Mouse (Mus musculus) MEL (cell line): Measurements from ENCODE around the gene Svbp. TPM values are rescaled to one million over a fixed set of nuclear protein-coding genes. Genes with fewer than 3 reads are reported as not detected.

ENCODE experiments used
- DNase-seq: peaks from one replicate; pipeline ENCODE4 v3.0.0; 2011; ENCODE audit warnings: low read depth, low spot score
- H3K27ac ChIP-seq: 2 replicates; pipeline ENCODE4 v1.5.1; 2012; ENCODE audit warnings: low read depth, mild to moderate bottlenecking, control low read depth, low read length, moderate library complexity; ENCODE audit not compliant: control insufficient read depth
- H3K27me3 ChIP-seq, 2 experiments: fragments of 150-350 bp in 1 of 2; sonication (generic) in 1 of 2; 2 replicates each; pipeline ENCODE4 v1.6.1; 2012; ENCODE audit warnings: low read length in 2 of 2, mild to moderate bottlenecking in 2 of 2, improper control_type of control experiment in 1 of 2, moderate library complexity in 1 of 2; ENCODE audit not compliant: insufficient read depth in 2 of 2, control insufficient read depth in 1 of 2
- H3K36me3 ChIP-seq, 2 experiments: 2 replicates each; pipeline ENCODE4 v1.6.1; 2012 to 2014; ENCODE audit warnings: low read length in 2 of 2, improper control_type of control experiment in 1 of 2, inconsistent platforms in 1 of 2, mild to moderate bottlenecking in 1 of 2; ENCODE audit not compliant: insufficient read depth in 2 of 2, control insufficient read depth in 1 of 2
- H3K4me1 ChIP-seq, 2 experiments: fragments of 150-350 bp in 1 of 2; sonication (generic) in 1 of 2; 2 replicates each; pipeline ENCODE4 v1.6.1; 2012; ENCODE audit warnings: low read length in 2 of 2, improper control_type of control experiment in 1 of 2, mild to moderate bottlenecking in 1 of 2; ENCODE audit not compliant: insufficient read depth in 2 of 2, control insufficient read depth in 1 of 2
- H3K4me3 ChIP-seq, 2 experiments: fragments of 150-350 bp in 1 of 2; sonication (generic) in 1 of 2; 2 replicates each; pipeline ENCODE4 v1.5.1; 2012; ENCODE audit warnings: low read depth in 2 of 2, low read length in 2 of 2, mild to moderate bottlenecking in 2 of 2, moderate library complexity in 2 of 2, control low read depth in 1 of 2, improper control_type of control experiment in 1 of 2; ENCODE audit not compliant: control insufficient read depth in 1 of 2, insufficient read depth in 1 of 2
- H3K79me2 ChIP-seq: 2 replicates; pipeline ENCODE4 v1.6.1; 2012; ENCODE audit warnings: mild to moderate bottlenecking, low read length, moderate library complexity; ENCODE audit not compliant: control insufficient read depth, poor library complexity, insufficient read depth
- H3K9ac ChIP-seq: 2 replicates; pipeline ENCODE4 v1.6.1; 2012; ENCODE audit warnings: low read depth, mild to moderate bottlenecking, control low read depth, low read length, moderate library complexity; ENCODE audit not compliant: control insufficient read depth, poor library complexity, severe bottlenecking
- H3K9me3 ChIP-seq: fragments of 150-350 bp; sonication (generic); replicated peaks from 2 replicates; pipeline ENCODE4 v1.6.1; 2012; ENCODE audit warnings: mild to moderate bottlenecking, low read length, improper control_type of control experiment, moderate library complexity; ENCODE audit not compliant: insufficient read depth
- BHLHE40 ChIP-seq: IDR thresholded peaks from 2 replicates; pipeline ENCODE4 v1.6.1; 2012; ENCODE audit warnings: low read depth, mild to moderate bottlenecking, inconsistent platforms, low read length, improper control_type of control experiment, borderline replicate concordance
- CHD1 ChIP-seq: IDR thresholded peaks from 2 replicates; pipeline ENCODE4 v1.6.1; 2012; ENCODE audit warnings: low read depth, mild to moderate bottlenecking, inconsistent platforms, low read length, improper control_type of control experiment
- CHD2 ChIP-seq: IDR thresholded peaks from 2 replicates; pipeline ENCODE4 v1.6.1; 2011; ENCODE audit warnings: low read length, improper control_type of control experiment
- CTCF ChIP-seq, 3 experiments: IDR thresholded peaks in 2 of 3; conservative IDR thresholded peaks in 1 of 3; 2 replicates each; pipeline ENCODE4 v1.5.1; 2011 to 2012; ENCODE audit warnings: low read length in 3 of 3, low read depth in 2 of 3, mild to moderate bottlenecking in 2 of 3, improper control_type of control experiment in 1 of 3, inconsistent platforms in 1 of 3, mixed read lengths in 1 of 3, moderate library complexity in 1 of 3; ENCODE audit not compliant: control insufficient read depth in 1 of 3, insufficient read depth in 1 of 3, poor library complexity in 1 of 3, severe bottlenecking in 1 of 3
- E2F4 ChIP-seq: IDR thresholded peaks from 2 replicates; pipeline ENCODE4 v1.6.1; 2011; ENCODE audit warnings: low read depth, low read length, improper control_type of control experiment, borderline replicate concordance
- ELF1 ChIP-seq: IDR thresholded peaks from 2 replicates; pipeline ENCODE4 v1.6.1; 2014; ENCODE audit warnings: low read depth, mild to moderate bottlenecking, inconsistent platforms, low read length, improper control_type of control experiment, moderate library complexity
- EP300 ChIP-seq, 2 experiments: IDR thresholded peaks; 2 replicates each; pipeline ENCODE4 v1.6.1; 2011; ENCODE audit warnings: improper control_type of control experiment in 2 of 2, low read length in 2 of 2, low read depth in 1 of 2, mild to moderate bottlenecking in 1 of 2
- ETS1 ChIP-seq: IDR thresholded peaks from 2 replicates; pipeline ENCODE4 v1.6.1; 2012; ENCODE audit warnings: low read depth, mild to moderate bottlenecking, inconsistent platforms, low read length, improper control_type of control experiment, moderate library complexity
- GABPA ChIP-seq: IDR thresholded peaks from 2 replicates; pipeline ENCODE4 v1.6.1; 2012; ENCODE audit warnings: low read depth, mild to moderate bottlenecking, inconsistent platforms, low read length, improper control_type of control experiment, moderate library complexity
- GATA1 ChIP-seq: IDR thresholded peaks from 2 replicates; pipeline ENCODE4 v1.6.1; 2011; ENCODE audit warnings: low read depth, low read length, improper control_type of control experiment
- HCFC1 ChIP-seq: IDR thresholded peaks from 2 replicates; pipeline ENCODE4 v1.6.1; 2012; ENCODE audit warnings: low read depth, mild to moderate bottlenecking, inconsistent platforms, low read length, improper control_type of control experiment, moderate library complexity
- JUND ChIP-seq: IDR thresholded peaks from 2 replicates; pipeline ENCODE4 v1.6.1; 2011; ENCODE audit warnings: low read depth, mild to moderate bottlenecking, improper control_type of control experiment, low read length
- KAT2A ChIP-seq: conservative IDR thresholded peaks from 2 replicates; pipeline ENCODE4 v1.6.1; 2012; ENCODE audit warnings: low read depth, low read length, improper control_type of control experiment, inconsistent platforms
- MAFK ChIP-seq: IDR thresholded peaks from 2 replicates; pipeline ENCODE4 v1.6.1; 2011; ENCODE audit warnings: low read depth, mild to moderate bottlenecking, low read length, improper control_type of control experiment, borderline replicate concordance
- MAX ChIP-seq: IDR thresholded peaks from 2 replicates; pipeline ENCODE4 v1.6.1; 2011; ENCODE audit warnings: low read length, improper control_type of control experiment
- MAZ ChIP-seq: IDR thresholded peaks from 2 replicates; pipeline ENCODE4 v1.6.1; 2012; ENCODE audit warnings: low read depth, mild to moderate bottlenecking, inconsistent platforms, low read length, improper control_type of control experiment
- MEF2A ChIP-seq: IDR thresholded peaks from 2 replicates; pipeline ENCODE4 v1.6.1; 2014; ENCODE audit warnings: low read depth, mild to moderate bottlenecking, inconsistent platforms, low read length, improper control_type of control experiment; ENCODE audit not compliant: poor library complexity, insufficient replicate concordance, severe bottlenecking; ENCODE audit errors: extremely low read depth
- MXI1 ChIP-seq: IDR thresholded peaks from 2 replicates; pipeline ENCODE4 v1.6.1; 2011; ENCODE audit warnings: mild to moderate bottlenecking, low read depth, low read length, improper control_type of control experiment
- MYB ChIP-seq: IDR thresholded peaks from 2 replicates; pipeline ENCODE4 v1.6.1; 2011; ENCODE audit warnings: mild to moderate bottlenecking, low read depth, low read length, improper control_type of control experiment
- MYC ChIP-seq: IDR thresholded peaks from 2 replicates; pipeline ENCODE4 v1.6.1; 2011; ENCODE audit warnings: low read depth, mild to moderate bottlenecking, low read length, improper control_type of control experiment, moderate library complexity
- NELFE ChIP-seq: IDR thresholded peaks from 2 replicates; pipeline ENCODE4 v1.6.1; 2011; ENCODE audit warnings: low read depth, low read length, improper control_type of control experiment
- POLR2A ChIP-seq, 2 experiments: IDR thresholded peaks; 2 replicates each; pipeline ENCODE4 v1.6.1; 2011 to 2012; ENCODE audit warnings: low read length in 2 of 2, mild to moderate bottlenecking in 2 of 2, control low read depth in 1 of 2, improper control_type of control experiment in 1 of 2, low read depth in 1 of 2, moderate library complexity in 1 of 2; ENCODE audit not compliant: control insufficient read depth in 1 of 2, insufficient read depth in 1 of 2, poor library complexity in 1 of 2
- POLR2AphosphoS2 ChIP-seq: IDR thresholded peaks from 2 replicates; pipeline ENCODE4 v1.6.1; 2011; ENCODE audit warnings: low read length, improper control_type of control experiment
- POLR2AphosphoS5 ChIP-seq: IDR thresholded peaks from 2 replicates; pipeline ENCODE4 v1.6.1; 2012; ENCODE audit warnings: low read depth, borderline replicate concordance, mild to moderate bottlenecking, inconsistent platforms, low read length, moderate library complexity, mixed read lengths
- RAD21 ChIP-seq: IDR thresholded peaks from 2 replicates; pipeline ENCODE4 v1.6.1; 2011; ENCODE audit warnings: mild to moderate bottlenecking, low read depth, low read length, improper control_type of control experiment
- RCOR1 ChIP-seq: IDR thresholded peaks from 2 replicates; pipeline ENCODE4 v1.6.1; 2012; ENCODE audit warnings: low read depth, mild to moderate bottlenecking, inconsistent platforms, low read length, improper control_type of control experiment
- SIN3A ChIP-seq: IDR thresholded peaks from 2 replicates; pipeline ENCODE4 v1.6.1; 2012; ENCODE audit warnings: low read length, improper control_type of control experiment, inconsistent platforms
- SMC3 ChIP-seq: IDR thresholded peaks from 2 replicates; pipeline ENCODE4 v1.6.1; 2011; ENCODE audit warnings: low read depth, low read length, improper control_type of control experiment
- TAL1 ChIP-seq: IDR thresholded peaks from 2 replicates; pipeline ENCODE4 v1.6.1; 2012; ENCODE audit warnings: mild to moderate bottlenecking, inconsistent platforms, low read length, moderate library complexity, mixed read lengths
- TBP ChIP-seq: IDR thresholded peaks from 2 replicates; pipeline ENCODE4 v1.8.0; 2011; ENCODE audit warnings: low read depth, low read length, improper control_type of control experiment
- TCF12 ChIP-seq: IDR thresholded peaks from 2 replicates; pipeline ENCODE4 v1.6.1; 2014; ENCODE audit warnings: low read depth, mild to moderate bottlenecking, inconsistent platforms, low read length, improper control_type of control experiment, moderate library complexity
- USF1 ChIP-seq: IDR thresholded peaks from 2 replicates; pipeline ENCODE4 v1.6.1; 2014; ENCODE audit warnings: low read depth, mild to moderate bottlenecking, inconsistent platforms, low read length, improper control_type of control experiment, moderate library complexity
- USF2 ChIP-seq, 2 experiments: IDR thresholded peaks; 2 replicates each; pipeline ENCODE4 v1.6.1; 2011 to 2012; ENCODE audit warnings: improper control_type of control experiment in 2 of 2, low read length in 2 of 2, borderline replicate concordance in 1 of 2, inconsistent platforms in 1 of 2, low read depth in 1 of 2, mild to moderate bottlenecking in 1 of 2; ENCODE audit not compliant: insufficient read depth in 1 of 2
- ZC3H11A ChIP-seq: IDR thresholded peaks from 2 replicates; pipeline ENCODE4 v1.6.1; 2012; ENCODE audit warnings: low read depth, mild to moderate bottlenecking, inconsistent platforms, low read length, improper control_type of control experiment
- ZMIZ1 ChIP-seq: IDR thresholded peaks from 2 replicates; pipeline ENCODE4 v1.6.1; 2012; ENCODE audit warnings: low read depth, mild to moderate bottlenecking, inconsistent platforms, low read length, improper control_type of control experiment, moderate library complexity
- ZNF384 ChIP-seq: IDR thresholded peaks from 2 replicates; pipeline ENCODE4 v1.6.1; 2012; ENCODE audit warnings: low read depth, mild to moderate bottlenecking, inconsistent platforms, low read length, improper control_type of control experiment
- polyA plus RNA-seq, 2 experiments: library from polyadenylated mRNA; stranded (reverse) in 1 of 2; unstranded in 1 of 2; fragments of >175 nt in 1 of 2; fragments of >200 nt in 1 of 2; gene quantifications; 2 replicates each; pipeline versions ENCODE4 v1.2.1 to v1.2.4; 2012; ENCODE audit warnings: low replicate concordance in 2 of 2, low read depth in 1 of 2; ENCODE audit not compliant: insufficient read length in 2 of 2, insufficient read depth in 1 of 2, missing spikeins in 1 of 2
- total RNA-seq: library from RNA; depleted of rRNA; stranded (reverse); fragments of 300-350 nt; gene quantifications from 2 replicates; pipeline ENCODE4 v1.2.3, GENCODE M21; 2012; rRNA removed

Gene Svbp
- total RNA-seq (63.7 and 64.7 TPM in 2 replicates), polyA plus RNA-seq (100 to 1,000 TPM in 1 of 2 experiments, not detected in 1; 131 TPM)

DNA sequence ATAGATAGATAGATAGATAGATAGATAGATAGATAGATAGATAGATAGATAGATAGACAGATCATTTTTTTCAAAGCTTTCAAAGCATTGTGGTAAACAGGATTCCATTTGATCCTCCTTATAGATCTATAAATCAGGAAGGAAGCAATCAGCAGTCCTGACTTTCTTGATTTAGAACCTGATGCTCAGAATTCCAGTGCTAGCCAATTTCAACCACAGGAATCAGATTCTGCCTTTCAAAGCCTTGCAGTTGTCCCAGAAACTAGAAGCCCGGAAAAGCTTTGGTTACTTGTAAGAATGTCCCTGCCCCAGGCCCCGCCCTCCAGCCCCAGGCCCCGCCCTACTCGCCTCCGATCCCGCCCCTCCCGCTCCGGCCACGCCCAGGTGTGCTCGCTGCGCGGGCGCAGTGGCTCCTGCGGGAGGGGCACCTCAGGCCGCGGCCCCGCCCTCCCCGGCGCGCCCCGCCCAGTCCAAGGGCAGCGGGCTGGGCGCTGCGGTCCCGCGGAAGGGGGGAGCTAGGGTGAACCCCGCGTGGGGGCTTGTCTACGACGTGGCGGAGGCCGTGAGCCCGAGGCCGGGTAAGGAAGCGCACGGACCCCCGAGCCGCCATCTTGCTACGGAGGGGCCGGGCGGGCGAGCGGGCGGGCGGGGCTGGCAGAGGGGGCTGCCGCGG is at the start of gene Svbp:
Gene Svbp, plus strand, starts transcription at position 398 of the 673 bp plus-strand sequence.
- DNase-seq = peak; percentile 90
- Histone ChIP-seq H3K27me3 (no peaks in the 10 kb centered on the region), H3K9me3 (no peaks in the 10 kb centered on the region), H3K27ac (peak within 1 kb of the TSS; percentile 100), H3K9ac (peak within 1 kb of the TSS; percentile 88), H3K4me3 (peak within 1 kb of the TSS; percentile 84 to 88), H3K79me2 (peaks cover 5% of the 10 kb centered on the region; the same call in 1 of the 2 replicates), H3K4me1 (peaks cover 19 to 36% of the 10 kb centered on the region in 2 experiments), H3K36me3 (peaks cover 0 to 44% of the 10 kb centered on the region in 2 experiments; a peak in 2 of 4 replicates)
- TF ChIP-seq ZNF384 (no peak), POLR2AphosphoS2 (no peak), MXI1 (no peak; the same call in 1 of the 2 replicates), TCF12 (no peak), CHD2 (no peak), HCFC1 (0 out of 2 replicates have a peak, but pooled peaks have one; percentile 2), POLR2AphosphoS5 (no peak), JUND (no peak), EP300 (IDR thresholded peaks at IDR 0.05; ENCODE audit: low read depth in 1 of 2, low read length in 2 of 2) (no peak), MAZ (peak; percentile 88; the same call in 1 of the 2 replicates), BHLHE40 (no peak), ETS1 (no peak), CHD1 (no peak), MYB (no peak), ZMIZ1 (peak; percentile 68; the same call in 1 of the 2 replicates), TBP (no peak), TAL1 (no peak), POLR2A (IDR thresholded peaks at IDR 0.05; ENCODE audit: control insufficient read depth in 1 of 2, insufficient read depth in 1 of 2, low read depth in 1 of 2, low read length in 2 of 2, poor library complexity in 1 of 2) (peak; percentile 50 to 54; a peak in 2 of 4 replicates), ZC3H11A (no peak), MYC (no peak), KAT2A (no peak), GABPA (no peak), CTCF (IDR thresholded peaks at IDR 0.05 in 2 of 3, conservative IDR thresholded peaks at IDR 0.05 in 1 of 3; ENCODE audit: control insufficient read depth in 1 of 3, insufficient read depth in 1 of 3, low read depth in 2 of 3, low read length in 3 of 3, poor library complexity in 1 of 3, severe bottlenecking in 1 of 3) (no peak), E2F4 (no peak), MEF2A (no peak), RAD21 (no peak), USF2 (IDR thresholded peaks at IDR 0.05; ENCODE audit: borderline replicate concordance in 1 of 2, insufficient read depth in 1 of 2, low read depth in 1 of 2, low read length in 2 of 2) (no peak), MAFK (no peak), NELFE (peak; percentile 46; the same call in 1 of the 2 replicates), SIN3A (peak; percentile 44; the same call in 1 of the 2 replicates), SMC3 (no peak), GATA1 (peak; percentile 55; the same call in 1 of the 2 replicates), ELF1 (no peak), MAX (no peak), USF1 (no peak), RCOR1 (peak; percentile 90)
